Mouse (Mus musculus): ENCODE data around the gene Kcnk16. TPM values are rescaled to one million over a fixed set of nuclear protein-coding genes. Genes with fewer than 3 reads are reported as not detected.

Gene Kcnk16
- total and polyA plus RNA-seq, 3 experiments: not detected

DNA sequence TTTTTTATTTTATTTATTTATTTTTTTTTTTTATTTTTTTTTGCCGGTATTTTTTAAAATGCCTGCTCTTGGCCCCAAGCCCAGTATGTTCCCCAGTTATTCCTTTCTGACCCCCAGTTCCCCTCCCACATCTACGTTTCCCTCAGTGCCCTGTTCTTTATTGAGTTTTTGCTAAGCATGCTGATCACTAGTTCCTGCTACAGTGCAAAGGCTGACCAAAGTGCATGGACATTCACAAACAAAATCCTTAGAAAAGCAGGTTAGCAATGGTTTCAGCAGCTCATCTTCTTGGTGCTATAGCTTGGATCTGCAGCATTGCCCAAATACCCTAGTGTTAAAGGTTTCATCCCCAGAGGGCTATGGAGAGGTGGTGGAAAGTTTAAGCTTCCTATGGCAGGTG, 42.0 kb downstream of the Kcnk16 start:
- Histone ChIP-seq H3K4me3 (no peak overlapping the region), H3K36me3 (ENCODE audit: control insufficient read depth, insufficient read depth, low read length) (no peaks in the 10 kb centered on the region), H3K4me1 (ENCODE audit: control insufficient read depth, insufficient read depth, low read length) (no peaks in the 10 kb centered on the region), H3K79me2 (replicated peaks; ENCODE audit: control insufficient read depth, insufficient read depth, low read length) (no peaks in the 10 kb centered on the region), H3K9ac (ENCODE audit: low read depth, low read length) (no peak overlapping the region), H3K27me3 (ENCODE audit: control insufficient read depth, insufficient read depth, low read length) (no peaks in the 10 kb centered on the region), H3K27ac (no peak overlapping the region)
- DNase-seq: no peak
- 57% methylated on average over 2 of the region's 2 CpGs for WGBS
- intact Hi-C loops (cut with DNase I): no loop called here
- TF ChIP-seq POLR2A (IDR thresholded peaks at IDR 0.05; ENCODE audit: insufficient read depth, low read depth, low read length) (no peak), EP300 (IDR thresholded peaks at IDR 0.05; ENCODE audit: insufficient read depth, low read depth, low read length) (no peak), CTCF (IDR thresholded peaks at IDR 0.05) (no peak)

- Histone ChIP-seq H3K4me3 (no peak overlapping the region), H3K36me3 (ENCODE audit: control insufficient read depth, insufficient read depth, low read length) (no peaks in the 10 kb centered on the region), H3K9ac (ENCODE audit: low read depth, low read length) (no peak overlapping the region), H3K27ac (no peak overlapping the region), H3K4me1 (ENCODE audit: control insufficient read depth, insufficient read depth, low read length) (no peaks in the 10 kb centered on the region), H3K79me2 (replicated peaks; ENCODE audit: control insufficient read depth, insufficient read depth, low read length) (no peaks in the 10 kb centered on the region), H3K27me3 (ENCODE audit: control insufficient read depth, insufficient read depth, low read length) (no peaks in the 10 kb centered on the region)
- intact Hi-C loops (cut with DNase I): no loop called here
- no peak for DNase-seq
- WGBS: 73% methylated on average over 7 of the region's 7 CpGs
- TF ChIP-seq EP300 (IDR thresholded peaks at IDR 0.05; ENCODE audit: insufficient read depth, low read depth, low read length) (no peak), CTCF (IDR thresholded peaks at IDR 0.05) (no peak), POLR2A (IDR thresholded peaks at IDR 0.05; ENCODE audit: insufficient read depth, low read depth, low read length) (no peak)
Measured at GRCm38 (mm10) chr14:20226488-20226887, 42.5 kb downstream of the Kcnk16 start.

- no peaks in the 10 kb centered on the region for H3K36me3 ChIP-seq (ENCODE audit: control insufficient read depth, insufficient read depth, low read length)
- H3K9ac ChIP-seq (ENCODE audit: low read depth, low read length): no peak overlapping the region
- no peak for DNase-seq
- no peaks in the 10 kb centered on the region for H3K27me3 ChIP-seq (ENCODE audit: control insufficient read depth, insufficient read depth, low read length)
- no peaks in the 10 kb centered on the region for H3K4me1 ChIP-seq (ENCODE audit: control insufficient read depth, insufficient read depth, low read length)
- intact Hi-C loops (cut with DNase I): no loop called here
- no peak overlapping the region for H3K4me3 ChIP-seq
- TF ChIP-seq CTCF (IDR thresholded peaks at IDR 0.05): no peak
- no peak for TF ChIP-seq EP300 (IDR thresholded peaks at IDR 0.05; ENCODE audit: insufficient read depth, low read depth, low read length)
- no peak for TF ChIP-seq POLR2A (IDR thresholded peaks at IDR 0.05; ENCODE audit: insufficient read depth, low read depth, low read length)
- H3K79me2 ChIP-seq (replicated peaks; ENCODE audit: control insufficient read depth, insufficient read depth, low read length): no peaks in the 10 kb centered on the region
- 83% methylated on average over 4 of the region's 4 CpGs for WGBS
- H3K27ac ChIP-seq: no peak overlapping the region
Measured at GRCm38 (mm10) chr14:20225525-20225924, 43.5 kb downstream of the Kcnk16 start.

DNA sequence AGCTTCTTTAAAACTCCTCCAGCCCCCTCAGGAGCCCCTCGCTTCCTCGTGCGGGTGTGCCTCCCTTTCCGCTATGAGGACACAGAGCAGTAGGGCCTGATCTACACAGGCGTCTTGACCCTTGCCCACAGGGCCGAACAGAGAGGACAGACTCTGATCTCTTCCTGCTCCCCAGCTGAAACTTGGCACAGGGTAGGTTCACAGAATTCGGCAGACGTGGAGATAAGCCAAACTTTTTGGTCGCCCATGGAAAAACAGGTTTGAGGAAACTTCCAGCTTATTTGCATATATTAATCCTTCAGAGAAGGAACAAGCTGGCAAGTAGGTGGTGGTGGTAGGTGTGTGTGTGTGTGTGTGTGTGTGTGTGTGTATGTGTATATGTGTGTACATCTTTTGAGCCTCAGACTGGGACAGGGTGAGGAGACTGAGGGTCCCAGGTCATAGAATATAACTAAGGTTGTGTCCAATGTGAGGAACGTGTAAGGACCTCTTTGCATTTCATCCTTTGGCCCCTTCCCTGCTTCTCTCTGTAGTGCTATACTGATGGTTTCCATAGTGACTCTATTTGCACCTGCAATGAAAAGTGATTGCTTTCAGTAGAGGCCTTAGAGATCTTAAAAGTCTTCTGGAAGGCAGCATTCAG, 44.3 kb downstream of the Kcnk16 start:
- DNase-seq: no peak
- H3K27ac ChIP-seq: no peak overlapping the region
- no peak overlapping the region for H3K9ac ChIP-seq (ENCODE audit: low read depth, low read length)
- H3K4me3 ChIP-seq: no peak overlapping the region
- H3K36me3 ChIP-seq (ENCODE audit: control insufficient read depth, insufficient read depth, low read length): no peaks in the 10 kb centered on the region
- H3K4me1 ChIP-seq (ENCODE audit: control insufficient read depth, insufficient read depth, low read length): no peaks in the 10 kb centered on the region
- no peak for TF ChIP-seq POLR2A (IDR thresholded peaks at IDR 0.05; ENCODE audit: insufficient read depth, low read depth, low read length)
- TF ChIP-seq CTCF (IDR thresholded peaks at IDR 0.05): no peak
- no peak for TF ChIP-seq EP300 (IDR thresholded peaks at IDR 0.05; ENCODE audit: insufficient read depth, low read depth, low read length)
- no peaks in the 10 kb centered on the region for H3K27me3 ChIP-seq (ENCODE audit: control insufficient read depth, insufficient read depth, low read length)
- intact Hi-C loops (cut with DNase I): no loop called here
- H3K79me2 ChIP-seq (replicated peaks; ENCODE audit: control insufficient read depth, insufficient read depth, low read length): no peaks in the 10 kb centered on the region
- 51% methylated on average over 10 of the region's 10 CpGs for WGBS

- no peaks in the 10 kb centered on the region for H3K79me2 ChIP-seq (replicated peaks; ENCODE audit: control insufficient read depth, insufficient read depth, low read length)
- H3K9ac ChIP-seq (ENCODE audit: low read depth, low read length): no peak overlapping the region
- TF ChIP-seq CTCF (IDR thresholded peaks at IDR 0.05): no peak
- no peak for TF ChIP-seq EP300 (IDR thresholded peaks at IDR 0.05; ENCODE audit: insufficient read depth, low read depth, low read length)
- TF ChIP-seq POLR2A (IDR thresholded peaks at IDR 0.05; ENCODE audit: insufficient read depth, low read depth, low read length): no peak
- no peaks in the 10 kb centered on the region for H3K36me3 ChIP-seq (ENCODE audit: control insufficient read depth, insufficient read depth, low read length)
- DNase-seq: no peak
- intact Hi-C loops (cut with DNase I): no loop called here
- no peak overlapping the region for H3K27ac ChIP-seq
- no peak overlapping the region for H3K4me3 ChIP-seq
- no peaks in the 10 kb centered on the region for H3K4me1 ChIP-seq (ENCODE audit: control insufficient read depth, insufficient read depth, low read length)
- no peaks in the 10 kb centered on the region for H3K27me3 ChIP-seq (ENCODE audit: control insufficient read depth, insufficient read depth, low read length)
- 16% methylated on average over 4 of the region's 4 CpGs for WGBS
Measured at GRCm38 (mm10) chr14:20224163-20224562, 44.8 kb downstream of the Kcnk16 start.

- H3K27me3 ChIP-seq (ENCODE audit: control insufficient read depth, insufficient read depth, low read length): no peaks in the 10 kb centered on the region
- no peak overlapping the region for H3K9ac ChIP-seq (ENCODE audit: low read depth, low read length)
- no peaks in the 10 kb centered on the region for H3K79me2 ChIP-seq (replicated peaks; ENCODE audit: control insufficient read depth, insufficient read depth, low read length)
- H3K36me3 ChIP-seq (ENCODE audit: control insufficient read depth, insufficient read depth, low read length): no peaks in the 10 kb centered on the region
- intact Hi-C loops (cut with DNase I): no loop called here
- H3K27ac ChIP-seq: no peak overlapping the region
- WGBS: 63% methylated on average over 5 of the region's 5 CpGs
- H3K4me3 ChIP-seq: no peak overlapping the region
- DNase-seq: no peak
- TF ChIP-seq CTCF (IDR thresholded peaks at IDR 0.05) (no peak), EP300 (IDR thresholded peaks at IDR 0.05; ENCODE audit: insufficient read depth, low read depth, low read length) (no peak), POLR2A (IDR thresholded peaks at IDR 0.05; ENCODE audit: insufficient read depth, low read depth, low read length) (no peak)
- H3K4me1 ChIP-seq (ENCODE audit: control insufficient read depth, insufficient read depth, low read length): no peaks in the 10 kb centered on the region
Measured at GRCm38 (mm10) chr14:20223253-20223652, 45.7 kb downstream of the Kcnk16 start.

Data from heart, adult 2 months (tissue).